Mouse (Mus musculus): ENCODE data around the gene Ankrd12. TPM values are rescaled to one million over a fixed set of nuclear protein-coding genes. Genes with fewer than 3 reads are reported as not detected.
"Not testable (repeated sequence)": the region's sequence is repeated elsewhere in the genome, so short reads cannot be mapped to it uniquely, and the experiment has no call there.

Ankrd12 gene
- total and polyA plus RNA-seq, 3 experiments: 9.6 to 13.3 TPM; not detected in 1

DNA sequence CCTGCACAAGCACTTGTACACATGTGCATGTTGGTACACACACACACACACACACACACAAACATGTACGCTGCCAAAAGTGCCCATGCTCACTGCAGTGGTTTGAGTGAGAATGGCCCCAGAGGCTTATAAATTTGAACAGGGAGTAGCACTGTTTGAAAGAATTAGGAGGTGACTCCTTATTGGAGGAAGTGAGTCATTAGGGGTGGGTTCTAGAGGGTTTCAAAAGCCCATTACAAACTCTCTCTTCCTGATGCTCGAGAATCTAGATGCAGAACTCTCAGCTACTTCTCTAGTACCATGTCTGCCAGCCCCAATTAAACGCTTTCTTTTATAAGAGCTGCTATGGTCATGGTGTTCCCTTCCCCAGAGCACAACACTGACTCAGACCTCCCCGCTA is 28.1 kb downstream of the Ankrd12 start (continued):
- TF ChIP-seq POLR2AphosphoS5 (IDR thresholded peaks at IDR 0.05; ENCODE audit: borderline replicate concordance, low read depth, low read length) (no peak), MYC (IDR thresholded peaks at IDR 0.05; ENCODE audit: low read depth, low read length) (no peak), ZNF384 (IDR thresholded peaks at IDR 0.05; ENCODE audit: low read depth, low read length) (no peak)

DNA sequence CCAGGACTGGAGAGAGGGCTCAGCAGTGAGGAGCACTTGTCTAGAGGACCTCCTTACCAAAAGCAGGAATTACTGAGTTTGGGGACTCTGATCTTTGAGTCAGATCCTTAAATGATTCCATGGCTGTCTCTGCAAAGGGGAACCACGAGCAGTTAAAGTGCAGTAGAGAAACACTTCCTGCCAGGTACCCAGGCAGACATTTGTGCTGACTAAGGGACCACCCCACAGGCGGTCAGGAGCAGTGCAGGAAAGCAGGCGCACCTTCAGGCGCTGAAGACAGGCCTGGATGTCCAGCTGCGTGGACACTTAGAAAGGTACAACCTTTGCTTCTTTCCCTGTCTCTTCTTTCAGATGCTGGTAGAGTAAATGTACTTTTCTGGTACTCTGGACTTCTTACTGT is 28.7 kb downstream of the Ankrd12 start:
- Histone ChIP-seq H3K27me3 (ENCODE audit: control insufficient read depth in 1 of 2, insufficient read depth in 2 of 2, low read length in 2 of 2) (no peaks in the 10 kb centered on the region), H3K27ac (ENCODE audit: control insufficient read depth, low read depth, low read length) (no peak overlapping the region), H3K9me3 (replicated peaks; ENCODE audit: insufficient read depth, low read length) (no peaks in the 10 kb centered on the region), H3K4me1 (ENCODE audit: control insufficient read depth in 1 of 2, insufficient read depth in 2 of 2, low read length in 2 of 2) (no peaks in the 10 kb centered on the region), H3K4me3 (ENCODE audit: control insufficient read depth in 1 of 2, insufficient read depth in 1 of 2, low read depth in 2 of 2, low read length in 2 of 2) (no peak overlapping the region), H3K79me2 (ENCODE audit: control insufficient read depth, insufficient read depth, low read length, poor library complexity) (no peaks in the 10 kb centered on the region; the same call in 1 of the 2 replicates), H3K36me3 (ENCODE audit: control insufficient read depth in 1 of 2, insufficient read depth in 2 of 2, low read length in 2 of 2) (peaks cover 0 to 5% of the 10 kb centered on the region in 2 experiments; a peak in 2 of 4 replicates), H3K9ac (ENCODE audit: control insufficient read depth, low read depth, low read length, poor library complexity, severe bottlenecking) (no peak overlapping the region)
- TF ChIP-seq E2F4 (IDR thresholded peaks at IDR 0.05; ENCODE audit: borderline replicate concordance, low read depth, low read length): no peak
- TF ChIP-seq NRF1 (IDR thresholded peaks at IDR 0.05; ENCODE audit: insufficient read depth, low read depth, low read length, poor library complexity, severe bottlenecking): no peak
- no peak for DNase-seq (ENCODE audit: low read depth, low spot score)

DNA sequence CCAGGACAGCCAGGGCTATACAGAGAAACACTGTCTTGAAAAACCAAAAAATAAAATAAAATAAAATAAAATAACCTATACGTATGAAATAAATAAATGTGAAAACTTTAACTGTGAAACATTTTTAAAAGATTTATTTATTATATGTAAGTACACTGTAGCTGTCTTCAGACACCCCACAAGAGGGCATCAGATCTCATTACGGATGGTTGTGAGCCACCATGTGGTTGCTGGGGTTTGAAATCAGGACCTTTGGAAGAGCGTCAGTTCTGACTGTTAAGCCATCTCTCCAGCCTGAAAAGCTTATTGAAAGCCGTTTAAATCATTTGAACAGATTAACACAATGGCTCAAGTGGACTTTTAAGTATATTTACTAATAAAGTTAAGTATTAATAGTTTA is 33.2 kb downstream of the Ankrd12 start:
- not testable (repeated sequence) for H3K79me2 ChIP-seq (ENCODE audit: control insufficient read depth, insufficient read depth, low read length, poor library complexity); DNase-seq (ENCODE audit: low read depth, low spot score); H3K27ac ChIP-seq (ENCODE audit: control insufficient read depth, low read depth, low read length); H3K4me1 ChIP-seq (ENCODE audit: control insufficient read depth in 1 of 2, insufficient read depth in 2 of 2, low read length in 2 of 2); H3K27me3 ChIP-seq (ENCODE audit: control insufficient read depth in 1 of 2, insufficient read depth in 2 of 2, low read length in 2 of 2); H3K9ac ChIP-seq (ENCODE audit: control insufficient read depth, low read depth, low read length, poor library complexity, severe bottlenecking); H3K36me3 ChIP-seq (ENCODE audit: control insufficient read depth in 1 of 2, insufficient read depth in 2 of 2, low read length in 2 of 2); H3K4me3 ChIP-seq (ENCODE audit: control insufficient read depth in 1 of 2, insufficient read depth in 1 of 2, low read depth in 2 of 2, low read length in 2 of 2); H3K9me3 ChIP-seq (replicated peaks; ENCODE audit: insufficient read depth, low read length)
- TF ChIP-seq SMC3 (IDR thresholded peaks at IDR 0.05; ENCODE audit: low read depth, low read length) (peak; percentile 17; the same call in 1 of the 2 replicates), CTCF (IDR thresholded peaks at IDR 0.05 in 2 of 3, conservative IDR thresholded peaks at IDR 0.05 in 1 of 3; ENCODE audit: control insufficient read depth in 1 of 3, insufficient read depth in 1 of 3, low read depth in 2 of 3, low read length in 3 of 3, poor library complexity in 1 of 3, severe bottlenecking in 1 of 3) (peak in 1 of 3 experiments; percentile 40; a peak in 2 of 6 replicates), RAD21 (IDR thresholded peaks at IDR 0.05; ENCODE audit: low read depth, low read length) (peak; percentile 1; the same call in 1 of the 2 replicates)

DNA sequence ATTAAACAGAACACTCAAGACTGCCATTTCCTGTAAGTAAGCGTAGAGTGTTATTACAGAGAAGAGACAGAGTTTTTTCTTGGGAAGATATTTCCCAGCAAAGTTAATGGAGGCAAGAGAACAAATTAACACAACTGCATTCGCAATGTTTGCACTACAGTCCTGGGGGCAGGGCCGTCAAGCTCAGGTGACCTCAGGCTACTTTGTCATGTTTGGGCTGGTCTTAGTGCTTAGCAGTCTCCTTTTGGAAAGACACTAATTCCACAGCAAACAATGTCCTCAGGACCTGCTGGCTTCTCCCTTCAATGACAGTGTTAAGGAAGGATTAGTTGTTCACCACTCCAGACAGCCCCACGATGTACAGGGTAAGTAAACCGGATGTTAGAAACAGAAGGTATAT is 35.9 kb downstream of the Ankrd12 start:
- H3K9me3 ChIP-seq (replicated peaks; ENCODE audit: insufficient read depth, low read length): no peaks in the 10 kb centered on the region
- H3K4me1 ChIP-seq (ENCODE audit: control insufficient read depth in 1 of 2, insufficient read depth in 2 of 2, low read length in 2 of 2): peaks cover 0 to 2% of the 10 kb centered on the region in 2 experiments; a peak in 2 of 4 replicates
- no peak for DNase-seq (ENCODE audit: low read depth, low spot score)
- no peak overlapping the region for H3K27ac ChIP-seq (ENCODE audit: control insufficient read depth, low read depth, low read length)
- no peak overlapping the region for H3K9ac ChIP-seq (ENCODE audit: control insufficient read depth, low read depth, low read length, poor library complexity, severe bottlenecking)
- TF ChIP-seq HCFC1 (IDR thresholded peaks at IDR 0.05; ENCODE audit: low read depth, low read length) (no peak), NRF1 (IDR thresholded peaks at IDR 0.05; ENCODE audit: insufficient read depth, low read depth, low read length, poor library complexity, severe bottlenecking) (no peak), USF2 (IDR thresholded peaks at IDR 0.05; ENCODE audit: borderline replicate concordance in 1 of 2, insufficient read depth in 1 of 2, low read depth in 1 of 2, low read length in 2 of 2) (no peak), MAFK (IDR thresholded peaks at IDR 0.05; ENCODE audit: borderline replicate concordance, low read depth, low read length) (no peak), MYB (IDR thresholded peaks at IDR 0.05; ENCODE audit: low read depth, low read length) (no peak), MAZ (IDR thresholded peaks at IDR 0.05; ENCODE audit: low read depth, low read length) (no peak), GABPA (IDR thresholded peaks at IDR 0.05; ENCODE audit: low read depth, low read length) (no peak), ELF1 (IDR thresholded peaks at IDR 0.05; ENCODE audit: low read depth, low read length) (no peak), MEF2A (IDR thresholded peaks at IDR 0.05; ENCODE audit: extremely low read depth, insufficient replicate concordance, low read depth, low read length, poor library complexity, severe bottlenecking) (no peak), POLR2A (IDR thresholded peaks at IDR 0.05; ENCODE audit: control insufficient read depth in 1 of 2, insufficient read depth in 1 of 2, low read depth in 1 of 2, low read length in 2 of 2, poor library complexity in 1 of 2) (no peak), ZKSCAN1 (IDR thresholded peaks at IDR 0.05; ENCODE audit: low read depth, low read length) (no peak), USF1 (IDR thresholded peaks at IDR 0.05; ENCODE audit: low read depth, low read length) (no peak)
- no peaks in the 10 kb centered on the region for H3K27me3 ChIP-seq (ENCODE audit: control insufficient read depth in 1 of 2, insufficient read depth in 2 of 2, low read length in 2 of 2)
- peaks cover 0 to 10% of the 10 kb centered on the region in 2 experiments; a peak in 3 of 4 replicates for H3K36me3 ChIP-seq (ENCODE audit: control insufficient read depth in 1 of 2, insufficient read depth in 2 of 2, low read length in 2 of 2)
- no peaks in the 10 kb centered on the region for H3K79me2 ChIP-seq (ENCODE audit: control insufficient read depth, insufficient read depth, low read length, poor library complexity)
- no peak overlapping the region for H3K4me3 ChIP-seq (ENCODE audit: control insufficient read depth in 1 of 2, insufficient read depth in 1 of 2, low read depth in 2 of 2, low read length in 2 of 2)
